Mouse (Mus musculus) forebrain, embryonic 11.5 days (tissue): ENCODE measurements around the gene Igfbp7. TPM values are rescaled to one million over a fixed set of nuclear protein-coding genes. Genes with fewer than 3 reads are reported as not detected.

Experiments
- ATAC-seq: fragments of 200-750 bp; cut with Nextera tagmentation; replicated peaks from 2 replicates; pipeline ENCODE4 v1.8.0; 2017; ENCODE audit warnings: moderate TSS enrichment; ENCODE audit not compliant: low FRiP score
- DNase-seq: peaks from one replicate; pipeline ENCODE4 v3.0.0-alpha.2; 2017; ENCODE audit warnings: low spot score
- H3K27ac ChIP-seq: fragments of 300-500 bp; sonication (generic); 2 replicates; pipeline ENCODE4 v1.5.1; 2014; ENCODE audit warnings: low read depth, low read length
- H3K27me3 ChIP-seq: fragments of 300-500 bp; sonication (generic); 2 replicates; pipeline ENCODE4 v1.6.1; 2014; ENCODE audit warnings: mild to moderate bottlenecking, low read length, mixed read lengths; ENCODE audit not compliant: control insufficient read depth, insufficient read depth
- H3K36me3 ChIP-seq: fragments of 300-500 bp; sonication (generic); 2 replicates; pipeline ENCODE4 v1.6.1; 2014; ENCODE audit warnings: mild to moderate bottlenecking, low read length, moderate library complexity, mixed read lengths; ENCODE audit not compliant: control insufficient read depth, insufficient read depth
- H3K4me1 ChIP-seq: fragments of 300-500 bp; sonication (generic); replicated peaks from 2 replicates; pipeline ENCODE4 v1.6.1; 2014; ENCODE audit warnings: low read length, mixed read lengths; ENCODE audit not compliant: control insufficient read depth, insufficient read depth
- H3K4me2 ChIP-seq: fragments of 300-500 bp; sonication (generic); 2 replicates; pipeline ENCODE4 v1.6.1; 2014; ENCODE audit warnings: low read depth, mild to moderate bottlenecking, low read length, moderate library complexity, mixed read lengths; ENCODE audit not compliant: severe bottlenecking
- H3K4me3 ChIP-seq: fragments of 300-500 bp; sonication (generic); 2 replicates; pipeline ENCODE4 v1.5.1; 2014; ENCODE audit warnings: low read depth, low read length
- H3K9ac ChIP-seq: fragments of 300-500 bp; sonication (generic); 2 replicates; pipeline ENCODE4 v1.6.1; 2014; ENCODE audit warnings: low read length
- H3K9me3 ChIP-seq: fragments of 300-500 bp; sonication (generic); 2 replicates; pipeline ENCODE4 v1.6.1; 2016; ENCODE audit warnings: low read length, mixed read lengths; ENCODE audit not compliant: control insufficient read depth
- WGBS: fragments of 180-500 bp; shearing (Covaris S2); extraction: QIAGEN DNeasy Blood & Tissue Kit; methylation state at CpG from one replicate; pipeline ENCODE4 v1.1.7; 2014; 5-methylcytosine and 5-hydroxymethylcytosine counted together
- polyA plus RNA-seq: library from polyadenylated mRNA; unstranded; fragments of >200 nt; fragmentation: Nextera tagmentation; extraction: Ambion mirVana; gene quantifications from 2 replicates; pipeline ENCODE4 v1.2.1, GENCODE M21; 2014

The Igfbp7 gene
- polyA plus RNA-seq, 1 experiment from 2014 or later = 15.4 TPM

DNA sequence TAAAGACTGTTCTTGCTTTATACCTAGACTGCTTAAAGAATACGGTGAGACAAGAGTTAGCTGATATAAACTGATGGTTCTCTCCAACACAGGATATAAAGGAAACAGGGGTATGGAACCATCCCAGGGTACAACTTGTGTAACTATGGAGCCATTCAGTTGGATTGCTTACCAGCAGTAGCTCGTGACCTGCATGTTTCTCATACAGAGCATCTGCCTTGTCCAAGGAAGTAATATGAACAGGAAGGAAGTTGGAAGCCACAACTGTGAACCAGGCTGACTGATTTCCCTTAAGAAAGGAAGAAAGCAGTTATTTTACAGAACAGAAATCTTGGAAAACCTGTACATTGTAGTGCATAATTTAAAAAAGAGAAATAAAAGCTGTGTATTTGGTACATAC is 108.4 kb downstream of the Igfbp7 start:
- no peak overlapping the region for H3K4me2 ChIP-seq
- no peak for DNase-seq
- peaks cover 2% of the 10 kb centered on the region; the same call in 1 of the 2 replicates for H3K36me3 ChIP-seq
- no peaks in the 10 kb centered on the region for H3K4me1 ChIP-seq
- no peak overlapping the region for H3K4me3 ChIP-seq
- H3K9me3 ChIP-seq = no peaks in the 10 kb centered on the region
- WGBS = 86% methylated on average over 2 of the region's 2 CpGs
- H3K27me3 ChIP-seq = no peaks in the 10 kb centered on the region
- no peak overlapping the region for H3K27ac ChIP-seq
- ATAC-seq = no peak
- H3K9ac ChIP-seq = no peak overlapping the region

Other genes with a start within 250 kb of the Igfbp7 start
- 0.63 and 1.2 TPM in 2 replicates for gene Spink2, start 196.6 kb downstream of the Igfbp7 start, polyA plus RNA-seq
- 24.7 and 25.3 TPM in 2 replicates for gene Rest, start 142.6 kb downstream of the Igfbp7 start, polyA plus RNA-seq
- gene Noa1, start 98.0 kb downstream of the Igfbp7 start, polyA plus RNA-seq = 39.3 and 39.6 TPM in 2 replicates
- gene Polr2b, start 97.9 kb downstream of the Igfbp7 start, polyA plus RNA-seq = 110 and 115 TPM in 2 replicates